Mouse (Mus musculus): ENCODE results near the gene Gm10135. TPM values are rescaled to one million over a fixed set of nuclear protein-coding genes. Genes with fewer than 3 reads are reported as not detected.
"Not testable (repeated sequence)": the region's sequence is repeated elsewhere in the genome, so short reads cannot be mapped to it uniquely, and the experiment has no call there.

The Gm10135 gene
- total RNA-seq, 1 experiment from 2014 or later = not detected

GRCm38 (mm10) chr5:72960096-72960495, 14.4 kb downstream of the Gm10135 start:
- DNase-seq = no peak

DNA sequence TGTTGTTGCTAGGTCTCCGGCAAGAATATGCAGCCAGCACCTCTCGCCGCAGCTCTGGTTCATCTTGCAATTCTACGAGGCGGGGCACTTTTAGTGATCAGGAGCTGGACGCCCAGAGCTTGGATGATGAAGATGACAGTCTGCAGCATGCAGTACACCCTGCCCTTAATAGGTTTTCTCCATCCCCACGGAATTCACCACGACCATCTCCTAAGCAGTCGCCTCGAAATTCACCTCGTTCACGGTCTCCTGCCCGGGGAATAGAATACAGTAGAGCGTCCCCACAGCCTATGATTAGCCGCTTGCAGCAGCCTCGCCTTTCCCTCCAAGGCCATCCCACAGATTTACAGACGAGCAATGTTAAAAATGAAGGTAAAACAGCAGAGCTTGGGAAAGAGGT, 17.2 kb downstream of the Gm10135 start:
- DNase-seq = peak; percentile 33

- DNase-seq = peak; percentile 48
These were observed 20.4 kb downstream of the Gm10135 start for GRCm38 (mm10) chr5:72953996-72954604.

DNA sequence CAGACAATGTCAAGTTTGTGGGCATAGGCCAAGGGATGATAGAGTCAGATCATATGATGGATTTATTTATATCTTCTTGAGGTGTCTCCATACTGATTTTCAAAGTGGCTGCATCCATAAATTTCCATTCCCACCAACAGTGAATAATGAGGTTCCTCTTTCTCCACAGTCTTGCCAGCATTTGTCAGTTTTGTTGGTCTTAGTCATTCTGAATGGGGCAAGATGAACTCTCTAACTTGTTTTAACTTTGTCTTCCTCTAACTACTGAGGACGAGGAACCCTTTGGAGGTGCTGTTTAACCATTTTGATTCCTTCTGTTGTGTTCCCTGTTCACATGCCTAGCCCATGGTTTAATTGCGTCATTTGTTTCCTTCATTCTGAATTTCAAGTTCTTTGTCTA, 24.2 kb downstream of the Gm10135 start:
- DNase-seq = no peak

- no peak for DNase-seq
These were observed 26.4 kb downstream of the Gm10135 start for GRCm38 (mm10) chr5:72948136-72948535.

DNA sequence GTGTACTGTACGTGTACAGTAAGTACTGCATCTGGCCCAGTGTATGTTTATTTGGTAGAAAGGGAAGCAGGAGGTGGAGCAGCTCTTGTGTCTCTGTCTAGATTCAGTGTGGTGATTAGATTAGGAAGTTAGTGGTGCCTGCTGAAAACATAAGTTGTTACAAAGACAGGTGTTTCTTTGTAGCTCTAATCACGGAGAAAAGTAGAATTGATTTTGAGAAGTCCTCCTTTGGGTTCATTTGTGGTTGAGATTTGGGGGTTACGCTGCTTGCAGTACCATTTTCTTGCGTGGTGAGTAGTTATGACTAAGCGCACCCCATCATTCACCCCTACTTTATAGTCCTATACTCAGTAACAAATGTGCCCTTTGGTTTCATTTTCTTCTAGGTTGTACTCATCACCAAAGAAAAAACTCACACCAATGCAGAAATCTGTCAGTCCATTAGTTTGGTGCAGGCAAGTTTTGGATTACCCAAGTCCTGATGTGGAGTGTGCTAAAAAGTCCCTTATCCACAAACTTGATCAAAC, 33.5 kb downstream of the Gm10135 start:
- DNase-seq = no peak

DNA sequence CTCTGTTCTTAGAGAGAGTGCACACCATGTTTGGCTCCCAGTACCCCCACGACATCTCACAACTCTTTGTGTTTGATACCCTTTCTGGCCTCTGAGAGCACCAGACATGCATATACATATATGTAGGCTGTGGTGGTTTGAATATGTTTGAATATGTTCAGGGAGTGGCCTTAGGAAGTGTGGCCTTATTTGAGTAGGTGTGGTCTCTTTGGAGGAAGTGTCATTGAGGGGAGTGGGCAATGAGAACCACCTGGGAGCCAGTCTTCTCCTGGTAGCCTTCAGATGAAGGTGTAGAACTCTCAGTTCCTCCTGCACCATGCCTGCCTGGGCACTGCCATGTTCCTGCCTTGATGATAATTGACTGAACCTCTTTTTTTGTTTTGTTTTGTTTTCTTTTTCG, 35.2 kb downstream of the Gm10135 start:
- DNase-seq = no peak

GRCm38 (mm10) chr5:72938421-72938820, 36.1 kb downstream of the Gm10135 start:
- not testable (repeated sequence) for DNase-seq

- DNase-seq = no peak
These were observed 41.4 kb downstream of the Gm10135 start for GRCm38 (mm10) chr5:72933026-72933675.

GRCm38 (mm10) chr5:72927074-72927473, 47.4 kb downstream of the Gm10135 start:
- no peak for DNase-seq

DNA sequence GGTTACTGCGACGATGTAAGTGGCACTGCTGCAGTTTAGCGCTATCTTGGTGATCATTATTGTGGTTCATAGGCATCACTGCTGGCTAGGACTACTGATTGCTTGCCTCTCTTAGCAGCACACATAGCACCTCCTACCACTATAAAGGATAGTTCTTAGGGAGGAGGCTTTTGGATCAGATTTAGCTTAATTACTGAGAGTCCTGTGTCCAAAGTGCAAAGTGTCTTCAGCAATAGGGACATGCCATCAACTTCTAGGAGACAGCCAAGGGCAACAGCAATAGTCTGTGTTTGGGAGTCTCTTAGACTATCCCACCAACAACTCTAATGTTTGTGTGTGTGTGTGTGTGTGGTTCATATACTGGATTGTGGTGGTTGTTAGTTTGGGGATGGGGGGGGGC, 51.7 kb downstream of the Gm10135 start:
- DNase-seq = no peak

DNA sequence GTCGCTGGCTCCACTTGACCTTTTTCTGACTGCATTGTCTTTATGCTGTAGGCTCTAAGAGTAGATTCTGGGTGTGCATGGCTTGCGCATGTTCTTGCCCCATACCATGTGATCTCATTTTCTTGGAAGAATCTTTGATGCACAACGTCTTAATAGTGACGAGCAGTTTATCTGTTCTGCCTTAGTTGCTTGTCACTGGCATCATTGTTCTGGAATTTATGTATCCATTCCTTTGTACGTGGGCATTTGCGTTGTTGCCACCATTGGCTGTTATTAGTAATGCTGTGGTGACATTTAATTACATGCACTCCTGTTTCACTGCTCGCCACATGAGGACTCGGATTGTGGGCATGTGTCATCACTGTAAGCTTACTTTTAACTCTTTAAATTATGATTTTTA, 53.3 kb downstream of the Gm10135 start:
- no peak for DNase-seq

- no peak for DNase-seq
These were observed 54.1 kb downstream of the Gm10135 start for GRCm38 (mm10) chr5:72920416-72920815.

DNA sequence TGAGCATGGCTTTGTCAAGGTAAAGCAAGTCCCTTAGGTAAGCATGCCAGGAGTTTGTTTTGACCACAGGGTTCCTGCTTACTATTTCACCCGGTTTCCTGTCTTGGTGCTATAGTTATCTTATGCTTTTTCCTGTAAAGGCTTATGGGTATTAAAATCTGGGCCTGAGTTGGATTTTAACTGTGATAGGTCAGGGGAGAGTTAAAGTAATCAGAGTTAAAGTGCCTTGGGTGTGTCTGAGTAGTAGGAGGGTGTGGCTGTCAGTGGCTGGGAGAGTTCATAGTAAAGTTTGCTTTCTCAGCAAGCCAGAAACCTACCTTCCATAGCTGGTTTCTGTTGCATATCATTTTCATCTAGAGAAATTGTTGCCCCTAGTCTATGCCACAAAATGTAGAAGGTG, 57.7 kb downstream of the Gm10135 start:
- no peak for DNase-seq

GRCm38 (mm10) chr5:72916048-72916447, 58.5 kb downstream of the Gm10135 start:
- no peak for DNase-seq

Other genes with a start within 250 kb of the Gm10135 start
- 2.3 TPM in 1 of 2 replicates, not detected in the other for gene Txk, start 221.9 kb downstream of the Gm10135 start, total RNA-seq (2021)
- 3.3 and 4.8 TPM in 2 replicates for gene Tec, start 106.2 kb downstream of the Gm10135 start, total RNA-seq (2021)
- 57.0 and 58.8 TPM in 2 replicates for gene Slain2, start 60.4 kb downstream of the Gm10135 start, total RNA-seq (2021)
- gene Slc10a4, start 32.2 kb upstream of the Gm10135 start, total RNA-seq (2021) = 9.8 and 13.0 TPM in 2 replicates